Mouse (Mus musculus): ENCODE data around the gene Samd8. TPM values are rescaled to one million over a fixed set of nuclear protein-coding genes. Genes with fewer than 3 reads are reported as not detected.

The Samd8 gene
- 44.9 TPM for polyA plus RNA-seq (2014; fragmentation: Illumina TruSeq; extraction: RNeasy Lipid Tissue Mini Kit (QIAGEN cat#74804); ENCODE audit: low read depth, low replicate concordance)

GRCm38 (mm10) chr14:21750008-21750880 lies at the start of gene Samd8:
Gene Samd8 (plus strand): TSS chr14:21750531.

GRCm38 (mm10) chr14:21714486-21714885 lies 35.8 kb upstream of the Samd8 start, which contains the start of gene Dupd1:
Gene Dupd1 (minus strand): TSS chr14:21714576.

GRCm38 (mm10) chr14:21750881-21751542 lies 681 bp downstream of the Samd8 start, which contains the start of gene Dusp13:
Gene Dusp13 (minus strand): TSS chr14:21751181.

GRCm38 (mm10) chr14:21824938-21825337 lies 74.6 kb downstream of the Samd8 start, which contains the start of gene Vdac2:
Gene Vdac2 (plus strand): TSS chr14:21825238.

Other genes with a start within 250 kb of the Samd8 start
- not detected for gene Dupd1, start 36.0 kb upstream of the Samd8 start, polyA plus RNA-seq (2014; fragmentation: Illumina TruSeq; extraction: RNeasy Lipid Tissue Mini Kit (QIAGEN cat#74804); ENCODE audit: low read depth, low replicate concordance)
- gene Dusp13, start 650 bp downstream of the Samd8 start, polyA plus RNA-seq (2014; fragmentation: Illumina TruSeq; extraction: RNeasy Lipid Tissue Mini Kit (QIAGEN cat#74804); ENCODE audit: low read depth, low replicate concordance): not detected
- 690 TPM for gene Vdac2, start 74.7 kb downstream of the Samd8 start, polyA plus RNA-seq (2014; fragmentation: Illumina TruSeq; extraction: RNeasy Lipid Tissue Mini Kit (QIAGEN cat#74804); ENCODE audit: low read depth, low replicate concordance)
- gene Comtd1, start 98.4 kb downstream of the Samd8 start, polyA plus RNA-seq (2014; fragmentation: Illumina TruSeq; extraction: RNeasy Lipid Tissue Mini Kit (QIAGEN cat#74804); ENCODE audit: low read depth, low replicate concordance): 0.47 TPM
- gene Zfp503, start 239.1 kb downstream of the Samd8 start, polyA plus RNA-seq (2014; fragmentation: Illumina TruSeq; extraction: RNeasy Lipid Tissue Mini Kit (QIAGEN cat#74804); ENCODE audit: low read depth, low replicate concordance): 9.9 TPM

Data from sigmoid colon, adult 10 weeks (tissue).